Mouse (Mus musculus) heart, adult 18-20 months (tissue): ENCODE data around the gene Eef1akmt4. TPM values are rescaled to one million over a fixed set of nuclear protein-coding genes. Genes with fewer than 3 reads are reported as not detected.

Experiments
- DNase-seq, 2 experiments: peaks; one replicate each; pipeline ENCODE4 v3.0.0; 2021 to 2022; ENCODE audit warnings: mixed read lengths in 1 of 2
- long read RNA-seq, 2 experiments: library from polyadenylated mRNA; stranded (forward); transcript quantifications; one replicate each; pipeline ENCODE4 v2.0.0; 2021
- total RNA-seq, 2 experiments: library from RNA; stranded (reverse); gene quantifications; 2 replicates each; pipeline ENCODE4 v1.2.3; 2021

Gene Eef1akmt4
- total RNA-seq: 1 to 10 TPM; 6.6 to 9.1 TPM
- long read RNA-seq, experiment 1, transcript Eef1akmt4-201 (3 exons, 1,134 nt): major isoform, 8 of 9 reads
- long read RNA-seq, experiment 1, partial matches to known transcripts: 0 of 9 reads
- long read RNA-seq, experiment 1, other reads (novel, unspliced or antisense): 1 of 9 reads
- long read RNA-seq, experiment 2, transcript Eef1akmt4-201 (3 exons, 1,134 nt): major isoform, 7 of 7 reads
- long read RNA-seq, experiment 2, partial matches to known transcripts: 0 of 7 reads
- long read RNA-seq, experiment 2, other reads (novel, unspliced or antisense): 0 of 7 reads

- peak; percentile 87 to 94 for DNase-seq
These were observed at the start of gene Eef1akmt4, which contains the start of the genes Gm49333 and Alg3 for GRCm38 (mm10) chr16:20611357-20612227. Eef1akmt4 (plus strand) TSS chr16:20611593. Gm49333 (plus strand) TSS chr16:20611610. Alg3 (minus strand) TSS chr16:20611735.

GRCm38 (mm10) chr16:20565075-20565474 lies 46.3 kb upstream of the Eef1akmt4 start:
- DNase-seq: no peak

GRCm38 (mm10) chr16:20589366-20589938 lies 21.9 kb upstream of the Eef1akmt4 start, which contains the start of gene Vwa5b2:
Vwa5b2 (plus strand) TSS chr16:20589471.
- DNase-seq: no peak

GRCm38 (mm10) chr16:20589939-20590679 lies 21.3 kb upstream of the Eef1akmt4 start:
- DNase-seq: peak in 1 of 2 experiments; percentile 13

GRCm38 (mm10) chr16:20590680-20591038 lies 20.7 kb upstream of the Eef1akmt4 start:
- DNase-seq: no peak

GRCm38 (mm10) chr16:20591076-20591705 lies 20.2 kb upstream of the Eef1akmt4 start:
- DNase-seq: no peak

- DNase-seq: no peak
These were observed 16.2 kb upstream of the Eef1akmt4 start for GRCm38 (mm10) chr16:20595060-20595673.

- no peak for DNase-seq
These were observed 15.7 kb upstream of the Eef1akmt4 start for GRCm38 (mm10) chr16:20595737-20596136.

GRCm38 (mm10) chr16:20596687-20597441 lies 14.5 kb upstream of the Eef1akmt4 start:
- no peak for DNase-seq

- no peak for DNase-seq
These were observed 10.9 kb upstream of the Eef1akmt4 start for GRCm38 (mm10) chr16:20600511-20600910.

GRCm38 (mm10) chr16:20604705-20605104 lies 6.7 kb upstream of the Eef1akmt4 start:
- DNase-seq: no peak

GRCm38 (mm10) chr16:20610501-20611356 lies 664 bp upstream of the Eef1akmt4 start:
- DNase-seq: peak; percentile 73 to 86

GRCm38 (mm10) chr16:20619541-20620398 lies 8.4 kb downstream of the Eef1akmt4 start:
- peak; percentile 14 to 39 for DNase-seq

GRCm38 (mm10) chr16:20620399-20620735 lies 9.0 kb downstream of the Eef1akmt4 start:
- DNase-seq: peak in 1 of 2 experiments; percentile 17

- peak in 1 of 2 experiments; percentile 7 for DNase-seq
These were observed 9.4 kb downstream of the Eef1akmt4 start for GRCm38 (mm10) chr16:20620751-20621190.

GRCm38 (mm10) chr16:20621191-20621990 lies 10.0 kb downstream of the Eef1akmt4 start, which contains the start of gene Camk2n2:
Camk2n2 (minus strand) TSS chr16:20621287.
- DNase-seq: peak; percentile 80 to 81
